Mouse (Mus musculus) kidney, embryonic 16.5 days (tissue): Measurements from ENCODE around the gene Gprasp2. TPM values are rescaled to one million over a fixed set of nuclear protein-coding genes. Genes with fewer than 3 reads are reported as not detected.
"Not testable (repeated sequence)": the region's sequence is repeated elsewhere in the genome, so short reads cannot be mapped to it uniquely, and the experiment has no call there.

ENCODE experiments used
- ATAC-seq: fragments of 200-750 bp; cut with Nextera tagmentation; 2 replicates; pipeline ENCODE4 v1.8.0; 2017; ENCODE audit warnings: moderate TSS enrichment; ENCODE audit not compliant: low FRiP score, low TSS enrichment
- H3K27ac ChIP-seq: fragments of 300-500 bp; sonication (generic); 2 replicates; pipeline ENCODE4 v1.5.1; 2014; ENCODE audit warnings: low read length
- H3K27me3 ChIP-seq: fragments of 300-500 bp; sonication (generic); 2 replicates; pipeline ENCODE4 v1.6.1; 2014; ENCODE audit warnings: low read length, control low read depth, mixed read lengths; ENCODE audit not compliant: insufficient read depth
- H3K36me3 ChIP-seq: fragments of 300-500 bp; sonication (generic); 2 replicates; pipeline ENCODE4 v1.6.1; 2014; ENCODE audit warnings: low read length, control low read depth, mixed read lengths; ENCODE audit not compliant: insufficient read depth
- H3K4me1 ChIP-seq: fragments of 300-500 bp; sonication (generic); 2 replicates; pipeline ENCODE4 v1.6.1; 2014; ENCODE audit warnings: low read length, control low read depth, mixed read lengths; ENCODE audit not compliant: insufficient read depth
- H3K4me2 ChIP-seq: fragments of 300-500 bp; sonication (generic); replicated peaks from 2 replicates; pipeline ENCODE4 v1.6.1; 2014; ENCODE audit warnings: low read depth, low read length
- H3K4me3 ChIP-seq: fragments of 300-500 bp; sonication (generic); 2 replicates; pipeline ENCODE4 v1.5.1; 2014; ENCODE audit warnings: mild to moderate bottlenecking, low read length
- H3K9ac ChIP-seq: fragments of 300-500 bp; sonication (generic); replicated peaks from 2 replicates; pipeline ENCODE4 v1.6.1; 2014; ENCODE audit warnings: low read length
- H3K9me3 ChIP-seq: fragments of 300-500 bp; sonication (generic); 2 replicates; pipeline ENCODE4 v1.6.1; 2016; ENCODE audit warnings: low read length, control low read depth
- WGBS: fragments of 180-500 bp; shearing (Covaris S2); extraction: QIAGEN DNeasy Blood & Tissue Kit; methylation state at CpG from one replicate; pipeline ENCODE4 v1.1.7; 2014; 5-methylcytosine and 5-hydroxymethylcytosine counted together
- polyA plus RNA-seq: library from polyadenylated mRNA; unstranded; fragments of >200 nt; fragmentation: Nextera tagmentation; extraction: Ambion mirVana; gene quantifications from 2 replicates; pipeline ENCODE4 v1.2.1, GENCODE M21; 2015

Gene Gprasp2
- polyA plus RNA-seq, result 24.6 and 26.3 TPM in 2 replicates

DNA sequence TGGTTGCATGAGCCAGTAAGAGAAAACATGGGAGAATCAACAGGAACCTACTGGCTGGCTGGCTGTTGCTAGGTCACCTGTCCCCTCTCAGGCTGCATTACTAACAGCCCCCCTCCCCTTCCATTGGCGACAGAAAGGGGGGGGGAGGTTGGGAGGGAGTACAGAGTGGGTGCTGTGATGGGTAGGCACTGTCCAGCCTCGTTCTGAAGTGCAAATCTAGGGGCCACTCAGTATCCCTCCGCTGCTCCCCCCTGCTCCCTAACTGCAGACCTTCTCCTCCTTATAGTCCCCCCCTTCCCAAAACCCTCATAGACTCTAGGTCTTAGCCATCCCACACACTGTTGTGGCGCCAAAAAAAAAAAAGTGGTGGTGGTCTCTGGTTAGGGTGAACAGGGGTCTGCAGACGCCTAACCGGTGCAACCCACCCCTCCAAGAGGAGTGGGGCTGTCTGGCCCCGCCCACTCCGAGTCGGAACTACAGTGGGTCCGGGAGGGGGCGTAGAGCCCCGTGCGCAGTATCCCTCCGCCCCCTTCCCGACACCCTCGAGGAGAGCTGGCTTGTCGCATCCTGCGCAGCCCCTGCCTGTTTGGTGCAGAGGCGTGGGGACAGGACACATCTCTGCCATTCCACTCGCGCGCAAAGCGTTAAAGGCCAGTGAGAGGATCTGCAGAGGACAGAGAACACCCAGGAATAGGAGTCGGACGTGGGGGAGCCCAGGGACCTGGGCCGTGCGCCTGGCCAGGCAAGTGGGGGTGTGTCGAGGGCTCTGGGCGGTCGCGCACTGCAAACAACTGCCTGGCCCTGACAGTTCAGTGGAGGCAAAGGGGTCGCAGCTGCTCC, at the start of gene Gprasp2:
Gene Gprasp2 (plus strand): TSS at position 514 of the 840 bp plus-strand sequence.
- peak; percentile 88 for ATAC-seq
- not testable (repeated sequence) for H3K27me3 ChIP-seq, H3K36me3 ChIP-seq, H3K4me1 ChIP-seq, H3K27ac ChIP-seq, H3K9me3 ChIP-seq
- H3K4me3 ChIP-seq, result peak within 1 kb of the TSS; percentile 52
- WGBS, result 33% methylated on average over 28 of the region's 32 CpGs
- H3K4me2 ChIP-seq, result peak within 1 kb of the TSS; percentile 70
- H3K9ac ChIP-seq, result peak within 1 kb of the TSS; percentile 51

DNA sequence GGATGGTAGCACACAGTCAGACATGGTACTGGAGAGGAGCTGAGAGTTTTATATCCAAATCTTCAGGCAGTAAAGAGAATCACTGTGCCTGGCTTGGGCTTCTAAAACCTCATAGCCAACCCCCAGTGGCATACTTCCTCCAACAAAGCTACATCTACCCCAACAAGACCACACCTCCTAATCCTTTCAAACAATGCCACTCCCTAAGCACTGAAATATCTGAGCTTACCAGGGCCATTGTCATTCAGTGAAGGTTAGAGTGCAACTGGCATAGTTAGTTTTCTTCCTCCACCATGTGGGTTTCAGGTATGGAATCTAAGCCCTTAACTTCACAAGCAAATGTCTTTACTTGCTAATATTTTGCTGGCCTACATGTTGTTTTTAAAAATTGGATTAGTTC, 47.3 kb upstream of the Gprasp2 start:
- H3K36me3 ChIP-seq, result no peaks in the 10 kb centered on the region
- H3K27ac ChIP-seq, result no peak overlapping the region
- H3K4me2 ChIP-seq, result no peak overlapping the region
- H3K4me3 ChIP-seq, result no peak overlapping the region
- no peak overlapping the region for H3K9ac ChIP-seq
- H3K9me3 ChIP-seq, result no peaks in the 10 kb centered on the region
- ATAC-seq, result no peak
- peaks cover 2% of the 10 kb centered on the region; the same call in 1 of the 2 replicates for H3K27me3 ChIP-seq
- no peaks in the 10 kb centered on the region for H3K4me1 ChIP-seq

DNA sequence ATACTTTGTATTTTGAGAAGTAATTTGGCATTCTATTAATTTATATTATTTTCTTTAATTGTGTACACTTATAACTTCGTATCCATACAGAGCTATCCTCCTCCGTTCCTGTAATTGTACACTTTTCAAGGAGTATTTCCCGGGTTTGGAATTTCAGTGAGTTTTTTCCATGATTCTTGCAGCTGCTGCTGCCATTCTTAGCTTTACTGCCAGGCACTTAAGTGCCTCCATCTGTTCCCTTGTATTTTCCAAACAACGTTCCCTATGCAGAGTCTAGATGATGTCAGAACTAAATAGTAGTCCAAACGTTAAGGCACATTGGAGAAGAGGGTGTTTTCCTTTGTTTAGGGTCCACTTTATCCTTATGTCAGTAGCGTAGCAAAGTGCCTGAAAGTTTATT, 46.5 kb upstream of the Gprasp2 start:
- WGBS, result 73% methylated on average over 6 of the region's 6 CpGs
- H3K4me1 ChIP-seq, result no peaks in the 10 kb centered on the region
- no peak for ATAC-seq
- no peak overlapping the region for H3K27ac ChIP-seq
- H3K4me2 ChIP-seq, result no peak overlapping the region
- H3K4me3 ChIP-seq, result no peak overlapping the region
- no peaks in the 10 kb centered on the region for H3K9me3 ChIP-seq
- H3K36me3 ChIP-seq, result no peaks in the 10 kb centered on the region
- H3K27me3 ChIP-seq, result peaks cover 2% of the 10 kb centered on the region; the same call in 1 of the 2 replicates
- no peak overlapping the region for H3K9ac ChIP-seq

DNA sequence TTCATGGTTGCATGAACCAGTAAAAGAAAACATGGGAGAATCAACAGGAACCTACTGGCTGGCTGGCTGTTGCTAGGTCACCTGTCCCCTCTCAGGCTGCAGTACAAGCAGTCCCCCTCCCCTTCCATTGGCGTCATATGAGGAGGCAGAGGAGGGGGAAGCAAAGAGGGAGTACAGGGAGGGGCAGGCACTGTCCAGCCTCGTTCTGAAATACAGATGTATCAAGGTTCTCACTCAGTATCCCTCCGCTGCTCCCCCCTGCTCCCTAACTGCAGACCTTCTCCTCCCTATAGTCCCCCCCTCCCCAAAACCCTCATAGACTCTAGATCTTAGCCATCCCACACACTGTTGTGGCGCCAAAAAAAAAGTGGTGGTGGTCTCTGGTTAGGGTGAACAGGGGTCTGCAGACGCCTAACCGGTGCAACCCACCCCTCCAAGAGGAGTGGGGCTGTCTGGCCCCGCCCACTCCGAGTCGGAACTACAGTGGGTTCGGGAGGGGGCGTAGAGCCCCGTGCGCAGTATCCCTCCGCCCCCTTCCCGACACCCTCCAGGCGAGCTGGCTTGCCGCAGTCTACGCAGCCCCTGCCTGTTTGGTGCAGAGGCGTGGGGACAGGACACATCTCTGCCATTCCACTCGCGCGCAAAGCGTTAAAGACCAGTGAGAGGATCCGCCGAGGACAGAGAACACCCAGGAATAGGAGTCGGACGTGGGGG, 43.1 kb upstream of the Gprasp2 start:
- not testable (repeated sequence) for H3K4me1 ChIP-seq, H3K36me3 ChIP-seq, H3K27me3 ChIP-seq, H3K27ac ChIP-seq, H3K9me3 ChIP-seq
- peak overlapping the region; percentile 62 for H3K9ac ChIP-seq
- peak; percentile 91 for ATAC-seq
- peak overlapping the region; percentile 58 for H3K4me3 ChIP-seq
- H3K4me2 ChIP-seq, result peak overlapping the region; percentile 53
- 35% methylated on average over 25 of the region's 27 CpGs for WGBS

DNA sequence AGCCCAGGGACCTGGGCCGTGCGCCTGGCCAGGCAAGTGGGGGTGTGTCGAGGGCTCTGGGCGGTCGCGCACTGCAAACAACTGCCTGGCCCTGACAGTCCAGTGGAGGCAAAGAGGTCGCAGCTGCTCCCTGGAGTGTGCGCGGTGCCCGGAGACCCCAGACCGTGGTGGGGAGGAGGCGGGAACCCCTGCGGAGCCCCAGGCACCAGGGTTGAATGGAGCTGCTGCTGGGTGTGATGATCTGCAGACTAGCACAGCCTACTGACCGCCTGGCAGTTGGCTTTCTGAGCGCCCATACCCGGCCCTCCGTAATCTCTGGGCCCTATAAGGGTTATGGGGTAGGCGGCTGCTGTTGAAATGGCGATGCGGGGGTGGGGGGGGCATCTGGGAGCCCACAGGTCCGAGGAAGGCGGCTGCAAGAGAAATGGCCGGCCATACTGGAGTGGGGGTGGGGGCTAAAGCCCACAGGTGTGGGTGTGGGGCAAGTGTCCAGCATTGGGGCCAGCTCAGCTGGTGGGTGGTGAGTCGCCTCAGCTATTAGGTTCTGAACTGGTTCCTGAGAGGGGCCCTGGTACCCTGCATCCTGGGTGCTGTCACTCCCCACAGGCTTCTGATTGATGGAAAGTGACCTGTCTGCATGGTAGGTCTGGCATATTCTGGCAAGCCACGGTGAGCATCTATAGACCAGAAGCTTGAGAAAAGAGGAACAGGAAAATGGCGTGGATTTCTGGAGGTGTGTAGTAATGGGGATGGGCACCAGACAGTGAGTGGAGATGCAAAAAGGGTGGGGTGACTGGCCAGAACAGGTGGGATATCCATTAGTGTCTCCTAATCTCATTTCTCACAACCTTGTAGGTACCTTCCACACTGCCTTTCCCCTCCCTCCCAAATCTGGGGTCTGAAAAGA, 42.3 kb upstream of the Gprasp2 start:
- 32% methylated on average over 18 of the region's 26 CpGs for WGBS
- H3K9me3 ChIP-seq, H3K27me3 ChIP-seq, H3K4me1 ChIP-seq, H3K27ac ChIP-seq, H3K36me3 ChIP-seq: not testable (repeated sequence)
- peak overlapping the region; percentile 53 for H3K4me2 ChIP-seq
- H3K9ac ChIP-seq, result peak overlapping the region; percentile 62
- ATAC-seq, result peak; percentile 77
- peak overlapping the region; percentile 58 for H3K4me3 ChIP-seq

DNA sequence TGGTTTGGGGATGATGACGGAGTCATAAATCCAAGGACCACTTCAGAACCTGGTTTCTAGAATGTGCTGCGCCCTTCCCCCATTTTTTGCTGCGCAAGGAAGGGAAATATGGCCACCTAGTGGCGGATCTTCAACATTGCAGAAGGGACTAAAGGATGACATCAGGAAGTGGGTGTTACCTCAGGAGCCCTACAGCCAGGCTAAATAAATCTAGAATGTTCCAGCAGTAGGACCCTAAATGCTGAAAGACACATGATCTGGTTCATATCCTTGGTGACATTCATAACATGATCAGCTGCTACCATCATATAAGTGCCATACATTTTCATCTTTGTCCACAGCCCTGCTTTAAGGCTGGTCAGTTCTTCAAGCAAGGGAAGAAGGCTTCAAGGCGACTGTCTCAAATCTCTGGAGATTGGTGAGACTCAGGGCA, 41.6 kb upstream of the Gprasp2 start, which contains the start of gene Bhlhb9:
Gene Bhlhb9 (plus strand): TSS at position 383 of the 433 bp plus-strand sequence.
- peak within 1 kb of the TSS; percentile 53 for H3K4me2 ChIP-seq
- ATAC-seq, H3K4me1 ChIP-seq, H3K9me3 ChIP-seq, H3K27me3 ChIP-seq, H3K36me3 ChIP-seq, H3K27ac ChIP-seq: not testable (repeated sequence)
- peak within 1 kb of the TSS; percentile 62 for H3K9ac ChIP-seq
- WGBS, result 24% methylated on average over 3 of the region's 5 CpGs
- H3K4me3 ChIP-seq, result peak within 1 kb of the TSS; percentile 58

DNA sequence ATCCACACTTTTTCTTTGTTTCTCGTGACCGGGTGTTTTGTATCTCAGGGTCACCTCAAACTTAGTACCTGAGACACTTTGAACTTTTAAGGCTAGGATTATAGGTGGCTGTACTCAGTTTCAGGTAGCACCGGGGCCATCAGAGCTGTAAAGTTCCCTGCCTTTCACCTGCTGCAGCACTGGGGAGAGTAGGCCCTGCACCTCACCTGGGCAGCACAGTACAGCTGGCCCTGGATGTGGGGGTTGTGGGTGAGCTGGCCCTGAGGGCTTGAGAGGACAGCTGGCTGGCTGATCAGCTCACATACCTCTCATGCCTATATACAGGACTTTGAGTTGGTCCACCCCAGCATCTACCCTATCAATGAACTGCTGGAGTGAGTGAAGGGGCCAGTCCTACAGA, 34.7 kb upstream of the Gprasp2 start:
- 78% methylated on average over 3 of the region's 3 CpGs for WGBS
- Histone ChIP-seq H3K36me3 (peaks cover 7% of the 10 kb centered on the region; the same call in 1 of the 2 replicates), H3K4me2 (no peak overlapping the region), H3K9ac (no peak overlapping the region), H3K27ac (no peak overlapping the region), H3K4me3 (no peak overlapping the region), H3K27me3 (peaks cover 3% of the 10 kb centered on the region; the same call in 1 of the 2 replicates), H3K9me3 (no peaks in the 10 kb centered on the region), H3K4me1 (no peaks in the 10 kb centered on the region)
- no peak for ATAC-seq

DNA sequence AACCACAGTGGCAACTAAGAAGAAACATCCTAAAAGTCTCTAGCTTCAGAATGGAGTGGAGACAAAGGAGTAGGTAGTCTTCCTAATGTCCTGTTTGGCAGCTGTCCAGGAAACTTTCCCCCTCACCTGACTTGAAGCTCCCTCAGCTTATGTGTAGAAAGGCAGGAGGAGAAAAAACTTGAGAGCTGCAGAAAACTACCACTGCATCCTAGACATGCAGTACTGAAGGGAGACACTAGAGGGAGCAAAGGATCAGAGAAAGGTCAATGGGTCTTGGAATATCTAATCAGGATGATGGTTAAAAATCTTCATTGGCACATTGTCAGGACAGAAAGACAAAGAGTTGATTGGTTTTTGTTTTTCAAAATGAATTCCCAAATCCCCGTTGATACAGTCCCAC, 33.1 kb upstream of the Gprasp2 start:
- no peak for ATAC-seq
- 13% methylated on average over 1 of the region's 1 CpGs for WGBS
- Histone ChIP-seq H3K36me3 (no peaks in the 10 kb centered on the region), H3K9me3 (no peaks in the 10 kb centered on the region), H3K9ac (no peak overlapping the region), H3K27me3 (no peaks in the 10 kb centered on the region; the same call in 1 of the 2 replicates), H3K4me1 (no peaks in the 10 kb centered on the region), H3K4me2 (no peak overlapping the region), H3K27ac (no peak overlapping the region), H3K4me3 (no peak overlapping the region)

DNA sequence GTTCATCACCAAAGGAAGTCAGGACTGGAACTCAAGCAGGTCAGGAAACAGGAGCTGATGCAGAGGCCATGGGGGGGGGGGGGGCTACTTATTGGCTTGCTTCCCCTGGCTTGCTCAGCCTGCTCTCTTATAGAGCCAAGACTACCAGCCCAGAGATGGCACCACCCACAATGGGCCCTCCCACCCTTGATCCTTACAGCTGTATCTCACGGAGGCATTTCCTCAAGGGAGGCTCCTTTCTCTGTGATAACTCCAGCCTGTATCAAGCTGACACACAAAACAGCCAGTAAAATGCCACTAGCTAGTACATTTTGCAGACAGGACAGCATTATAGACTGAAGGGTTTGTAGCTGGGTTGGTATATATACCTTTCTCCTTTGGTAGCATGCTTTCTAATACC, 2.9 kb upstream of the Gprasp2 start:
- H3K9ac ChIP-seq, H3K4me2 ChIP-seq, H3K27ac ChIP-seq, H3K4me3 ChIP-seq, H3K27me3 ChIP-seq, H3K9me3 ChIP-seq, ATAC-seq, H3K36me3 ChIP-seq, H3K4me1 ChIP-seq: not testable (repeated sequence)
- WGBS, result 36% methylated on average over 1 of the region's 1 CpGs
